Mouse (Mus musculus) megakaryocyte, embryonic 14.5 days (primary cell): ENCODE measurements at regions not wholly inside any gene's neighbourhood (a gene's known extent, or its start where the extent isn't known, plus 50 kb on each side); places are given as distances from the start of the nearest gene placed in this dataset.

Experiments
- H3K27me3 ChIP-seq: replicated peaks from 2 replicates; pipeline ENCODE3; 2012; ENCODE audit warnings: inconsistent platforms
- H3K36me3 ChIP-seq: replicated peaks from 2 replicates; pipeline ENCODE3; 2012; ENCODE audit warnings: low read length, inconsistent platforms, mixed read lengths
- H3K4me1 ChIP-seq: 2 replicates; pipeline ENCODE4 v1.6.1; 2012; ENCODE audit warnings: inconsistent platforms
- H3K4me3 ChIP-seq: replicated peaks from 2 replicates; pipeline ENCODE3; 2012; ENCODE audit warnings: moderate library complexity, mild to moderate bottlenecking, inconsistent platforms
- H3K9me3 ChIP-seq: 2 replicates; pipeline ENCODE4 v1.6.1; 2012; ENCODE audit warnings: inconsistent platforms
- FLI1 ChIP-seq: IDR thresholded peaks from 2 replicates; pipeline ENCODE4 v1.6.1; 2012; ENCODE audit warnings: low read length, inconsistent platforms, mixed read lengths
- GATA1 ChIP-seq: IDR thresholded peaks from 3 replicates; pipeline ENCODE4 v1.6.1; 2012; ENCODE audit warnings: mixed read lengths, low read length, inconsistent platforms, borderline replicate concordance

- no peaks in the 10 kb centered on the region for H3K36me3 ChIP-seq
- no peaks in the 10 kb centered on the region for H3K27me3 ChIP-seq
- H3K4me1 ChIP-seq = no peaks in the 10 kb centered on the region
- no peaks in the 10 kb centered on the region for H3K9me3 ChIP-seq
- no peak overlapping the region for H3K4me3 ChIP-seq
- no peak for TF ChIP-seq GATA1
- TF ChIP-seq FLI1 = no peak
Measured at GRCm38 (mm10) chr6:66114366-66114765, 162.0 kb downstream of the 4930544G11Rik start.

- Histone ChIP-seq H3K4me1 (no peaks in the 10 kb centered on the region), H3K27me3 (no peaks in the 10 kb centered on the region), H3K36me3 (no peaks in the 10 kb centered on the region), H3K4me3 (no peak overlapping the region), H3K9me3 (no peaks in the 10 kb centered on the region)
- TF ChIP-seq FLI1 (no peak), GATA1 (no peak)
Measured at GRCm38 (mm10) chr6:66121479-66122183, 169.2 kb downstream of the 4930544G11Rik start.

GRCm38 (mm10) chr6:66124292-66124691 lies 171.9 kb downstream of the 4930544G11Rik start:
- no peak for TF ChIP-seq FLI1
- no peak for TF ChIP-seq GATA1
- Histone ChIP-seq H3K4me3 (no peak overlapping the region), H3K36me3 (no peaks in the 10 kb centered on the region), H3K4me1 (no peaks in the 10 kb centered on the region), H3K27me3 (no peaks in the 10 kb centered on the region), H3K9me3 (no peaks in the 10 kb centered on the region)

- Histone ChIP-seq H3K27me3 (no peaks in the 10 kb centered on the region), H3K36me3 (no peaks in the 10 kb centered on the region), H3K4me1 (no peaks in the 10 kb centered on the region), H3K9me3 (no peaks in the 10 kb centered on the region), H3K4me3 (no peak overlapping the region)
- TF ChIP-seq FLI1 (no peak), GATA1 (no peak)
Measured at GRCm38 (mm10) chr6:66151786-66152185, 199.4 kb downstream of the 4930544G11Rik start.

GRCm38 (mm10) chr6:66154831-66155230 lies 202.4 kb downstream of the 4930544G11Rik start:
- no peaks in the 10 kb centered on the region for H3K4me1 ChIP-seq
- H3K9me3 ChIP-seq = no peaks in the 10 kb centered on the region
- H3K36me3 ChIP-seq = no peaks in the 10 kb centered on the region
- TF ChIP-seq FLI1 = no peak
- TF ChIP-seq GATA1 = no peak
- no peak overlapping the region for H3K4me3 ChIP-seq
- no peaks in the 10 kb centered on the region for H3K27me3 ChIP-seq

- no peaks in the 10 kb centered on the region for H3K36me3 ChIP-seq
- H3K27me3 ChIP-seq = no peaks in the 10 kb centered on the region
- H3K4me1 ChIP-seq = no peaks in the 10 kb centered on the region; the same call in 1 of the 2 replicates
- H3K4me3 ChIP-seq = no peak overlapping the region
- H3K9me3 ChIP-seq = peaks cover 5% of the 10 kb centered on the region
- no peak for TF ChIP-seq FLI1
- TF ChIP-seq GATA1 = no peak
Measured at GRCm38 (mm10) chr6:66160805-66161204, 208.4 kb downstream of the 4930544G11Rik start.

GRCm38 (mm10) chr6:66168913-66169312 lies 216.5 kb downstream of the 4930544G11Rik start:
- TF ChIP-seq GATA1 = no peak
- TF ChIP-seq FLI1 = no peak
- no peak overlapping the region for H3K4me3 ChIP-seq
- peaks cover 4% of the 10 kb centered on the region for H3K9me3 ChIP-seq
- no peaks in the 10 kb centered on the region for H3K4me1 ChIP-seq
- no peaks in the 10 kb centered on the region for H3K27me3 ChIP-seq
- no peaks in the 10 kb centered on the region for H3K36me3 ChIP-seq

- Histone ChIP-seq H3K27me3 (no peaks in the 10 kb centered on the region), H3K9me3 (no peaks in the 10 kb centered on the region), H3K4me1 (peaks cover 5% of the 10 kb centered on the region), H3K4me3 (no peak overlapping the region), H3K36me3 (no peaks in the 10 kb centered on the region)
- TF ChIP-seq GATA1 (no peak), FLI1 (no peak)
Measured at GRCm38 (mm10) chr6:66197990-66198389, 245.6 kb downstream of the 4930544G11Rik start.

GRCm38 (mm10) chr6:66200136-66200790 lies 247.9 kb downstream of the 4930544G11Rik start:
- Histone ChIP-seq H3K9me3 (no peaks in the 10 kb centered on the region), H3K4me3 (no peak overlapping the region), H3K27me3 (no peaks in the 10 kb centered on the region), H3K4me1 (peaks cover 5% of the 10 kb centered on the region), H3K36me3 (no peaks in the 10 kb centered on the region)
- TF ChIP-seq GATA1 (no peak), FLI1 (no peak)

GRCm38 (mm10) chr6:66206197-66206925 lies 254.0 kb downstream of the 4930544G11Rik start:
- Histone ChIP-seq H3K36me3 (no peaks in the 10 kb centered on the region), H3K9me3 (no peaks in the 10 kb centered on the region), H3K4me1 (peaks cover 9% of the 10 kb centered on the region; the same call in 1 of the 2 replicates), H3K27me3 (no peaks in the 10 kb centered on the region), H3K4me3 (no peak overlapping the region)
- TF ChIP-seq GATA1 (no peak), FLI1 (no peak)
